Mouse (Mus musculus) c-Kit-positive CD71-positive TER-119-negative erythroid progenitor cells, embryonic 14.5 days (primary cell): ENCODE measurements around the gene Ryr2.

Experiments used
- DNase-seq: peaks from one replicate; pipeline ENCODE4 v3.0.0-alpha.2; 2013; ENCODE audit warnings: low read depth

The Ryr2 gene

GRCm38 (mm10) chr13:12036834-12037233 lies 69.9 kb downstream of the Ryr2 start:
- no peak for DNase-seq

GRCm38 (mm10) chr13:12033914-12034313 lies 72.8 kb downstream of the Ryr2 start:
- no peak for DNase-seq

- no peak for DNase-seq
Measured at GRCm38 (mm10) chr13:12033272-12033671, 73.5 kb downstream of the Ryr2 start.

- no peak for DNase-seq
Measured at GRCm38 (mm10) chr13:12029841-12030240, 76.9 kb downstream of the Ryr2 start.

- DNase-seq: no peak
Measured at GRCm38 (mm10) chr13:12029326-12029725, 77.4 kb downstream of the Ryr2 start.

- no peak for DNase-seq
Measured at GRCm38 (mm10) chr13:12018046-12018445, 88.7 kb downstream of the Ryr2 start.

GRCm38 (mm10) chr13:12013986-12014385 lies 92.8 kb downstream of the Ryr2 start:
- DNase-seq: no peak

- no peak for DNase-seq
Measured at GRCm38 (mm10) chr13:12008995-12009689, 97.6 kb downstream of the Ryr2 start.

- no peak for DNase-seq
Measured at GRCm38 (mm10) chr13:12007579-12007978, 99.2 kb downstream of the Ryr2 start.

GRCm38 (mm10) chr13:12001891-12002294 lies 104.9 kb downstream of the Ryr2 start:
- no peak for DNase-seq

GRCm38 (mm10) chr13:11999851-12000250 lies 106.9 kb downstream of the Ryr2 start:
- no peak for DNase-seq

- DNase-seq: no peak
Measured at GRCm38 (mm10) chr13:11997366-11997765, 109.4 kb downstream of the Ryr2 start.

- no peak for DNase-seq
Measured at GRCm38 (mm10) chr13:11987556-11987955, 119.2 kb downstream of the Ryr2 start.

- no peak for DNase-seq
Measured at GRCm38 (mm10) chr13:11985056-11985455, 121.7 kb downstream of the Ryr2 start.

- no peak for DNase-seq
Measured at GRCm38 (mm10) chr13:11978997-11979396, 127.7 kb downstream of the Ryr2 start.

- no peak for DNase-seq
Measured at GRCm38 (mm10) chr13:11978359-11978758, 128.4 kb downstream of the Ryr2 start.

GRCm38 (mm10) chr13:11977606-11978005 lies 129.1 kb downstream of the Ryr2 start:
- DNase-seq: no peak

- DNase-seq: no peak
Measured at GRCm38 (mm10) chr13:11964391-11964790, 142.4 kb downstream of the Ryr2 start.

- DNase-seq: no peak
Measured at GRCm38 (mm10) chr13:11959488-11960174, 147.1 kb downstream of the Ryr2 start.

GRCm38 (mm10) chr13:11958854-11959253 lies 147.9 kb downstream of the Ryr2 start:
- no peak for DNase-seq

- DNase-seq: no peak
Measured at GRCm38 (mm10) chr13:11958271-11958670, 148.5 kb downstream of the Ryr2 start.

- DNase-seq: no peak
Measured at GRCm38 (mm10) chr13:11951951-11952350, 154.8 kb downstream of the Ryr2 start.

GRCm38 (mm10) chr13:11945740-11946139 lies 161.0 kb downstream of the Ryr2 start:
- DNase-seq: no peak

GRCm38 (mm10) chr13:11941724-11942123 lies 165.0 kb downstream of the Ryr2 start:
- no peak for DNase-seq
